Mouse (Mus musculus): ENCODE measurements around the gene Kcnj5.
A peak's percentile ranks its signal among the peaks of the same experiment; 100 is the strongest.

Gene Kcnj5

GRCm38 (mm10) chr9:32344051-32344450 is at the start of gene Kcnj5:
Kcnj5 (minus strand) TSS chr9:32344350.
- no peak for DNase-seq (ENCODE audit: extremely low spot score, low read depth, low spot score)

GRCm38 (mm10) chr9:32392716-32393115 is 48.6 kb upstream of the Kcnj5 start:
- DNase-seq (ENCODE audit: extremely low spot score, low read depth, low spot score), result no peak

- no peak for DNase-seq (ENCODE audit: extremely low spot score, low read depth, low spot score)
These were observed 47.6 kb upstream of the Kcnj5 start for GRCm38 (mm10) chr9:32391701-32392100.

- DNase-seq (ENCODE audit: extremely low spot score, low read depth, low spot score), result no peak
These were observed 46.9 kb upstream of the Kcnj5 start for GRCm38 (mm10) chr9:32391092-32391491.

- DNase-seq (ENCODE audit: extremely low spot score, low read depth, low spot score), result no peak
These were observed 44.0 kb upstream of the Kcnj5 start for GRCm38 (mm10) chr9:32388120-32388519.

GRCm38 (mm10) chr9:32384906-32385305 is 40.8 kb upstream of the Kcnj5 start:
- no peak for DNase-seq (ENCODE audit: extremely low spot score, low read depth, low spot score)

- no peak for DNase-seq (ENCODE audit: extremely low spot score, low read depth, low spot score)
These were observed 32.9 kb upstream of the Kcnj5 start for GRCm38 (mm10) chr9:32376863-32377590.

- DNase-seq (ENCODE audit: extremely low spot score, low read depth, low spot score), result no peak
These were observed 31.9 kb upstream of the Kcnj5 start for GRCm38 (mm10) chr9:32376031-32376430.

- no peak for DNase-seq (ENCODE audit: extremely low spot score, low read depth, low spot score)
These were observed 29.5 kb upstream of the Kcnj5 start for GRCm38 (mm10) chr9:32373656-32374055.

GRCm38 (mm10) chr9:32372202-32372601 is 28.1 kb upstream of the Kcnj5 start, which contains the start of gene Kcnj1:
Kcnj1 (plus strand) TSS chr9:32372493.
- DNase-seq (ENCODE audit: extremely low spot score, low read depth, low spot score), result no peak

GRCm38 (mm10) chr9:32369388-32369787 is 25.2 kb upstream of the Kcnj5 start:
- DNase-seq (ENCODE audit: extremely low spot score, low read depth, low spot score), result no peak

- DNase-seq (ENCODE audit: extremely low spot score, low read depth, low spot score), result no peak
These were observed 24.7 kb upstream of the Kcnj5 start for GRCm38 (mm10) chr9:32368812-32369211.

- no peak for DNase-seq (ENCODE audit: extremely low spot score, low read depth, low spot score)
These were observed 16.6 kb upstream of the Kcnj5 start for GRCm38 (mm10) chr9:32360770-32361169.

- peak; percentile 42 for DNase-seq (ENCODE audit: extremely low spot score, low read depth, low spot score)
These were observed 6.2 kb upstream of the Kcnj5 start for GRCm38 (mm10) chr9:32350332-32350731.

- DNase-seq (ENCODE audit: extremely low spot score, low read depth, low spot score), result no peak
These were observed 5.2 kb upstream of the Kcnj5 start for GRCm38 (mm10) chr9:32349344-32349743.

GRCm38 (mm10) chr9:32348096-32348495 is 3.9 kb upstream of the Kcnj5 start:
- DNase-seq (ENCODE audit: extremely low spot score, low read depth, low spot score), result no peak

GRCm38 (mm10) chr9:32344489-32344888 is 339 bp upstream of the Kcnj5 start:
- DNase-seq (ENCODE audit: extremely low spot score, low read depth, low spot score), result no peak

GRCm38 (mm10) chr9:32342929-32343328 is 1.2 kb downstream of the Kcnj5 start:
- no peak for DNase-seq (ENCODE audit: extremely low spot score, low read depth, low spot score)

- DNase-seq (ENCODE audit: extremely low spot score, low read depth, low spot score), result no peak
These were observed 3.3 kb downstream of the Kcnj5 start for GRCm38 (mm10) chr9:32340831-32341230.

- no peak for DNase-seq (ENCODE audit: extremely low spot score, low read depth, low spot score)
These were observed 8.6 kb downstream of the Kcnj5 start for GRCm38 (mm10) chr9:32335389-32336150.

- DNase-seq (ENCODE audit: extremely low spot score, low read depth, low spot score), result no peak
These were observed 13.0 kb downstream of the Kcnj5 start for GRCm38 (mm10) chr9:32331162-32331561.

- no peak for DNase-seq (ENCODE audit: extremely low spot score, low read depth, low spot score)
These were observed 15.4 kb downstream of the Kcnj5 start for GRCm38 (mm10) chr9:32328777-32329176.
